ENCODE assay signal across 24 mouse cellular contexts in the genomic region with DNA sequence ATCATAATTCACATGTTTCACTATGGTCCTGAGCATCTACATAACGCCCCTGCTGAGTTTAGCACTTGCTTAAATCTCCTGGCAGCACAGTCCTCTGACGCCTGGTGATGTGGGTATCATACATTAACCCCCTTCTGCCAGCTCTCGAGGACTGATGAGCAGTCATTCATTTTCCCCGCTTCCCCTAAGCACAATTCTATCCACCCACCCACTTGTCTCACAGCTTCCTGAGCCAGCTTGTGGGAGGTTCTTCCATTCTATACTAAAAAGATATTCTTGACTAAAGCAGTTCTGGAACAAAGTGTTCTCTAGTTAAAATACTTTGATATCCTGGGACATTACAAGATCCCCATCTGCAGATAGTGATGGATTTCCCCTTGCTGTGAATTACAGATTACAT.
A peak's percentile ranks its signal among the peaks of the same experiment; 100 is the strongest.
DNase-seq lines count a peak whose midpoint lies in the region; ATAC-seq and TF ChIP-seq lines count a peak whose summit lies in the region.
"Had no signal": no experiment of that assay in that cellular context is flagged by ENCODE, and none has a peak within 500 bp of the region (broad histone marks: within the 10 kb centered on the region; RNA-seq: fewer than 3 reads in every experiment).

No protein-coding gene starts in this region.

- no peaks in the 10 kb centered on the region for H3K36me3 ChIP-seq in kidney, postnatal 0 days (ENCODE audit: insufficient read depth, low read length)
- H3K36me3 ChIP-seq: forebrain, embryonic 12.5 days; heart, embryonic 12.5 days had no signal

- H3K27ac ChIP-seq in kidney, postnatal 0 days = no peak overlapping the region
- H3K27ac ChIP-seq: forebrain, embryonic 12.5 days; gastrocnemius, adult 2 months; hindbrain, postnatal 0 days had no signal

- TF ChIP-seq CTCF in kidney, postnatal 0 days (IDR thresholded peaks at IDR 0.05; ENCODE audit: low read depth) = no peak

- no peak overlapping the region for H3K4me2 ChIP-seq in kidney, postnatal 0 days (ENCODE audit: low read length)
- H3K4me2 ChIP-seq: forebrain, embryonic 12.5 days; heart, embryonic 12.5 days had no signal

- H3K4me3 ChIP-seq in kidney, postnatal 0 days (replicated peaks; ENCODE audit: low read depth, low read length) = no peak overlapping the region
- H3K4me3 ChIP-seq: forebrain, embryonic 12.5 days; gastrocnemius, adult 2 months; heart, embryonic 12.5 days had no signal

- no peaks in the 10 kb centered on the region for H3K27me3 ChIP-seq in kidney, postnatal 0 days (ENCODE audit: insufficient read depth, low read length)
- H3K27me3 ChIP-seq: forebrain, embryonic 12.5 days; heart, embryonic 12.5 days had no signal

- H3K9me3 ChIP-seq in kidney, postnatal 0 days (replicated peaks; ENCODE audit: low read length) = no peaks in the 10 kb centered on the region
- H3K9me3 ChIP-seq: forebrain, embryonic 12.5 days; heart, embryonic 12.5 days had no signal

- intact Hi-C loops in left cerebral cortex, postnatal 25 days (cut with DNase I) = loop anchor here (2.0 kb wide), 2 partner anchors 34 to 746 kb away; no protein-coding TSS in a partner anchor

- H3K9ac ChIP-seq in kidney, postnatal 0 days (ENCODE audit: low read depth, low read length) = no peak overlapping the region
- H3K9ac ChIP-seq: forebrain, embryonic 12.5 days; heart, embryonic 12.5 days had no signal

- peak; percentile 10 for DNase-seq in kidney, postnatal 0 days (ENCODE audit: low spot score)
- no peak for DNase-seq in kidney, postnatal 14 days
- DNase-seq in brain, adult 2 months (ENCODE audit: low read depth, low spot score) = peak; percentile 88
- DNase-seq in frontal cortex, postnatal 10 days (ENCODE audit: low spot score in 2 of 2) = peak; percentile 7 to 43
- peak; percentile 45 to 91 for DNase-seq in left cerebral cortex, postnatal 25 days (ENCODE audit: low spot score in 2 of 2)
- DNase-seq in Muller cell, postnatal 12 days (ENCODE audit: inconsistent ontology term) = no peak
- no peak for DNase-seq in urinary bladder, postnatal 10 days (ENCODE audit: low spot score)
- no peak for DNase-seq in spleen, adult 12 weeks (ENCODE audit: low spot score)
- DNase-seq: adrenal gland, postnatal 36 days; cerebellum, postnatal 14 days; embryo, embryonic 11 days; gastrocnemius, adult 2 months; heart, postnatal 36 days; kidney, adult 11 months; liver; lung, adult 2 months; lung, postnatal 36 days; spleen, adult 18-20 months; thymus, postnatal 25 days had no signal

- ATAC-seq in kidney, postnatal 0 days (replicated peaks; ENCODE audit: low FRiP score, low read depth) = no peak
- ATAC-seq: activated CD4-positive, CD25-positive, alpha-beta regulatory T cell, adult 4 months; hindbrain, postnatal 0 days; Patski had no signal

- WGBS in kidney, postnatal 0 days = 40% methylated on average over 4 of the region's 4 CpGs

- no peaks in the 10 kb centered on the region for H3K4me1 ChIP-seq in kidney, postnatal 0 days (replicated peaks; ENCODE audit: insufficient read depth, low read length)
- H3K4me1 ChIP-seq: forebrain, embryonic 12.5 days; heart, embryonic 12.5 days had no signal

Comparison
In these comparisons a context has a peak if more than half of its experiments do, and no peak if none do; other contexts are left out.
1. DNase-seq: peak in kidney, postnatal 0 days (single experiment), brain, adult 2 months (single experiment), frontal cortex, postnatal 10 days (2 of 2) and left cerebral cortex, postnatal 25 days (2 of 2); none in kidney, postnatal 14 days (single experiment), Muller cell, postnatal 12 days (single experiment), urinary bladder, postnatal 10 days (single experiment) and spleen, adult 12 weeks (single experiment).